Comparison of ENCODE assay signal across 13 mouse cellular contexts in the genomic region with DNA sequence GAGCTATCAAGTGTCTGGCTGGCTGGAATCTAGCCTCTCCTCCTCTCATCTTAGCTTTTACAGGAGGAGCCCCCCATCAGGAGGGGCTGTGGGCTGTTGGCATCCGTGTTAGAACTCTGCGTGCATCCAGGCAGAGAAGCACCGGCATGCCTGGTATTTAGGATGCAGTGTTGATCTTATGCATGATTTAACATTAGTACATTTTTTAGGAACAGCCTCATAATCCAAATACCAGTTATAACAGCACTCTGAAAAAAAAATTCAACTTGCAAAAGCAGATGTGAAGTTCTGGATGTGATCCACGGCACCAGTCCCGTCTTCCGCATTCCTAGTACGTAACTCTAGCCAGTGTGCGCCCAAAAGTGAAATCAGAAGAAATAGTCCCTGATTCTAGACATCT. TPM values are rescaled to one million over a fixed set of nuclear protein-coding genes. Genes with fewer than 3 reads are reported as not detected.
DNase-seq lines count a peak whose midpoint lies in the region; ATAC-seq and TF ChIP-seq lines count a peak whose summit lies in the region.
"Had no signal": no experiment of that assay in that cellular context is flagged by ENCODE, and none has a peak within 500 bp of the region (broad histone marks: within the 10 kb centered on the region; RNA-seq: fewer than 3 reads in every experiment).

No protein-coding gene starts in this region.

- TF ChIP-seq POLR2A in limb, embryonic 14.5 days (IDR thresholded peaks at IDR 0.05; ENCODE audit: borderline replicate concordance, extremely low read depth, insufficient read depth, insufficient read length) = no peak

- ATAC-seq in heart, embryonic 16.5 days (replicated peaks; ENCODE audit: extremely low read depth, insufficient read depth, low FRiP score) = no peak
- ATAC-seq in limb, embryonic 14.5 days (ENCODE audit: low FRiP score, low read depth) = peak; percentile 83
- ATAC-seq in hindbrain, embryonic 11.5 days (ENCODE audit: low FRiP score) = no peak
- ATAC-seq: forebrain, embryonic 13.5 days had no signal

- no peaks in the 10 kb centered on the region for H3K9me3 ChIP-seq in heart, embryonic 16.5 days (replicated peaks; ENCODE audit: control insufficient read depth, low read length)
- H3K9me3 ChIP-seq in limb, embryonic 14.5 days (ENCODE audit: control insufficient read depth, low read length) = no peaks in the 10 kb centered on the region
- no peaks in the 10 kb centered on the region for H3K9me3 ChIP-seq in hindbrain, embryonic 11.5 days (ENCODE audit: control insufficient read depth, low read length)
- H3K9me3 ChIP-seq: forebrain, embryonic 13.5 days; hindbrain, embryonic 15.5 days; megakaryocyte, embryonic 14.5 days; neural tube, embryonic 12.5 days had no signal

- H3K27me3 ChIP-seq in heart, embryonic 16.5 days (ENCODE audit: control insufficient read depth, insufficient read depth, low read length) = no peaks in the 10 kb centered on the region
- no peaks in the 10 kb centered on the region for H3K27me3 ChIP-seq in limb, embryonic 14.5 days (ENCODE audit: control insufficient read depth, insufficient read depth, low read length)
- H3K27me3 ChIP-seq in hindbrain, embryonic 11.5 days (ENCODE audit: control insufficient read depth, insufficient read depth, low read length) = no peaks in the 10 kb centered on the region
- H3K27me3 ChIP-seq: forebrain, embryonic 13.5 days; hindbrain, embryonic 15.5 days; neural tube, embryonic 12.5 days had no signal

- peak overlapping the region; percentile 35 for H3K27ac ChIP-seq in heart, embryonic 16.5 days (ENCODE audit: low read length)
- H3K27ac ChIP-seq in limb, embryonic 14.5 days (replicated peaks; ENCODE audit: low read depth, low read length) = peak overlapping the region; percentile 68
- H3K27ac ChIP-seq in hindbrain, embryonic 11.5 days (ENCODE audit: low read depth, low read length) = no peak overlapping the region
- H3K27ac ChIP-seq: forebrain, embryonic 13.5 days; hindbrain, embryonic 15.5 days; neural tube, embryonic 12.5 days had no signal

- WGBS in heart, embryonic 16.5 days = 67% methylated on average over 8 of the region's 8 CpGs
- 22% methylated on average over 8 of the region's 8 CpGs for WGBS in limb, embryonic 14.5 days
- WGBS in hindbrain, embryonic 11.5 days = 84% methylated on average over 8 of the region's 8 CpGs

- no peak overlapping the region for H3K9ac ChIP-seq in heart, embryonic 16.5 days (ENCODE audit: low read length)
- H3K9ac ChIP-seq in limb, embryonic 14.5 days (ENCODE audit: low read depth, low read length, severe bottlenecking) = no peak overlapping the region
- no peak overlapping the region for H3K9ac ChIP-seq in hindbrain, embryonic 11.5 days (ENCODE audit: low read depth, low read length)
- H3K9ac ChIP-seq: forebrain, embryonic 13.5 days; hindbrain, embryonic 15.5 days; neural tube, embryonic 12.5 days had no signal

- H3K4me1 ChIP-seq in heart, embryonic 16.5 days (ENCODE audit: control insufficient read depth, insufficient read depth, low read length) = peaks cover 4% of the 10 kb centered on the region
- peaks cover 17% of the 10 kb centered on the region; the same call in 1 of the 2 replicates for H3K4me1 ChIP-seq in limb, embryonic 14.5 days (ENCODE audit: control insufficient read depth, insufficient read depth, low read length)
- no peaks in the 10 kb centered on the region for H3K4me1 ChIP-seq in hindbrain, embryonic 11.5 days (replicated peaks; ENCODE audit: control insufficient read depth, insufficient read depth, low read length)
- H3K4me1 ChIP-seq: forebrain, embryonic 13.5 days; hindbrain, embryonic 15.5 days; neural tube, embryonic 12.5 days had no signal

- peak; percentile 52 for DNase-seq in urinary bladder, postnatal 14 days (ENCODE audit: low spot score)
- DNase-seq in urinary bladder, adult 2 months (ENCODE audit: low spot score) = no peak
- DNase-seq in limb, embryonic 14.5 days (ENCODE audit: low spot score) = peak; percentile 81
- no peak for DNase-seq in hindbrain, embryonic 11.5 days (ENCODE audit: low spot score)
- no peak for DNase-seq in adrenal gland, postnatal 25 days
- DNase-seq in left cerebral cortex, adult 18-20 months (ENCODE audit: low spot score in 2 of 2) = no peak
- DNase-seq: cerebellum, postnatal 25 days; thymus, adult 2 months had no signal

- H3K4me2 ChIP-seq in heart, embryonic 16.5 days (ENCODE audit: low read depth, low read length) = no peak overlapping the region
- H3K4me2 ChIP-seq in limb, embryonic 14.5 days (replicated peaks; ENCODE audit: low read depth, low read length, severe bottlenecking) = peak overlapping the region; percentile 17; the same call in 1 of the 2 replicates
- no peak overlapping the region for H3K4me2 ChIP-seq in hindbrain, embryonic 11.5 days (replicated peaks; ENCODE audit: low read depth, low read length)
- H3K4me2 ChIP-seq: forebrain, embryonic 13.5 days; hindbrain, embryonic 15.5 days; neural tube, embryonic 12.5 days had no signal

- H3K36me3 ChIP-seq in heart, embryonic 16.5 days (ENCODE audit: control insufficient read depth, insufficient read depth) = no peaks in the 10 kb centered on the region
- H3K36me3 ChIP-seq in limb, embryonic 14.5 days (ENCODE audit: control insufficient read depth, insufficient read depth, low read length) = no peaks in the 10 kb centered on the region
- no peaks in the 10 kb centered on the region for H3K36me3 ChIP-seq in hindbrain, embryonic 11.5 days (ENCODE audit: control insufficient read depth, insufficient read depth, low read length)
- H3K36me3 ChIP-seq: hindbrain, embryonic 15.5 days; neural tube, embryonic 12.5 days had no signal

- H3K4me3 ChIP-seq in heart, embryonic 16.5 days (ENCODE audit: low read length) = no peak overlapping the region
- H3K4me3 ChIP-seq in limb, embryonic 14.5 days (replicated peaks; ENCODE audit: low read length) = no peak overlapping the region
- no peak overlapping the region for H3K4me3 ChIP-seq in hindbrain, embryonic 11.5 days (ENCODE audit: low read depth, low read length)
- H3K4me3 ChIP-seq: forebrain, embryonic 13.5 days; hindbrain, embryonic 15.5 days; megakaryocyte, embryonic 14.5 days; neural tube, embryonic 12.5 days had no signal

RNA-seq across cellular contexts. Expression of a gene that starts 52.0 kb away (rescaled TPM):
- polyA plus RNA-seq in urinary bladder, adult 2 months (2012; rRNA removed) = 0.33 and 0.38 TPM in 2 replicates
- polyA plus RNA-seq in heart, embryonic 16.5 days (2015; fragmentation: Nextera tagmentation; extraction: Ambion mirVana) = 0.15 and 0.32 TPM in 2 replicates
- 1.6 and 2.2 TPM in 2 replicates for polyA plus RNA-seq in limb, embryonic 14.5 days (2012; rRNA removed)
- polyA plus RNA-seq in limb, embryonic 14.5 days (2014; fragmentation: Nextera tagmentation; extraction: Ambion mirVana) = 0.98 and 1.0 TPM in 2 replicates
- polyA plus RNA-seq in hindbrain, embryonic 11.5 days (2014; fragmentation: Nextera tagmentation; extraction: Ambion mirVana) = 1.7 TPM in 2 replicates
- total RNA-seq in adrenal gland, postnatal 25 days (2021) = 12.2 and 23.4 TPM in 2 replicates
- 1 to 10 TPM; 4.9 to 5.4 TPM for total RNA-seq in left cerebral cortex, adult 18-20 months (2021)

Comparison
In these comparisons a context has a peak if more than half of its experiments do, and no peak if none do; other contexts are left out.
1. DNase-seq: peak in urinary bladder, postnatal 14 days (single experiment) and limb, embryonic 14.5 days (single experiment); none in urinary bladder, adult 2 months (single experiment), hindbrain, embryonic 11.5 days (single experiment), adrenal gland, postnatal 25 days (single experiment) and left cerebral cortex, adult 18-20 months (0 of 2).